Mouse (Mus musculus): Measurements from ENCODE around the gene Tas2r118. TPM values are rescaled to one million over a fixed set of nuclear protein-coding genes. Genes with fewer than 3 reads are reported as not detected.

Gene Tas2r118
- not detected in 2 replicates for polyA plus RNA-seq (2015; fragmentation: Nextera tagmentation; extraction: Ambion mirVana)

GRCm38 (mm10) chr6:23969960-23970359, at the start of gene Tas2r118:
Gene Tas2r118, minus strand, starts transcription at chr6:23970060.
- Histone ChIP-seq H3K9ac (ENCODE audit: low read depth, low read length) (no peak within 1 kb of the TSS), H3K4me1 (replicated peaks; ENCODE audit: insufficient read depth, low read length) (no peaks in the 10 kb centered on the region), H3K27ac (no peak within 1 kb of the TSS), H3K4me2 (ENCODE audit: low read length) (no peak within 1 kb of the TSS), H3K9me3 (replicated peaks; ENCODE audit: low read length) (no peaks in the 10 kb centered on the region), H3K27me3 (ENCODE audit: insufficient read depth, low read length) (no peaks in the 10 kb centered on the region), H3K36me3 (ENCODE audit: insufficient read depth, low read length) (no peaks in the 10 kb centered on the region), H3K4me3 (replicated peaks; ENCODE audit: low read depth, low read length) (no peak within 1 kb of the TSS)
- no peak for DNase-seq (ENCODE audit: low spot score)
- 95% methylated on average over 5 of the region's 5 CpGs for WGBS
- ATAC-seq (replicated peaks; ENCODE audit: low FRiP score, low read depth), result no peak
- no peak for TF ChIP-seq CTCF (IDR thresholded peaks at IDR 0.05; ENCODE audit: low read depth)

- 85% methylated on average over 5 of the region's 5 CpGs for WGBS
- DNase-seq (ENCODE audit: low spot score) (no peak), ATAC-seq (replicated peaks; ENCODE audit: low FRiP score, low read depth) (no peak)
- Histone ChIP-seq H3K9me3 (replicated peaks; ENCODE audit: low read length) (no peaks in the 10 kb centered on the region), H3K4me3 (replicated peaks; ENCODE audit: low read depth, low read length) (no peak overlapping the region), H3K4me2 (ENCODE audit: low read length) (no peak overlapping the region), H3K36me3 (ENCODE audit: insufficient read depth, low read length) (no peaks in the 10 kb centered on the region), H3K9ac (ENCODE audit: low read depth, low read length) (no peak overlapping the region), H3K27me3 (ENCODE audit: insufficient read depth, low read length) (no peaks in the 10 kb centered on the region), H3K27ac (no peak overlapping the region), H3K4me1 (replicated peaks; ENCODE audit: insufficient read depth, low read length) (no peaks in the 10 kb centered on the region)
- TF ChIP-seq CTCF (IDR thresholded peaks at IDR 0.05; ENCODE audit: low read depth), result no peak
Measured at GRCm38 (mm10) chr6:24018320-24018719, 48.5 kb upstream of the Tas2r118 start.

GRCm38 (mm10) chr6:23993276-23993675, 23.4 kb upstream of the Tas2r118 start:
- 77% methylated on average over 2 of the region's 2 CpGs for WGBS
- Histone ChIP-seq H3K27me3 (ENCODE audit: insufficient read depth, low read length) (no peaks in the 10 kb centered on the region), H3K4me2 (ENCODE audit: low read length) (no peak overlapping the region), H3K4me3 (replicated peaks; ENCODE audit: low read depth, low read length) (no peak overlapping the region), H3K27ac (no peak overlapping the region), H3K9ac (ENCODE audit: low read depth, low read length) (no peak overlapping the region), H3K4me1 (replicated peaks; ENCODE audit: insufficient read depth, low read length) (no peaks in the 10 kb centered on the region), H3K9me3 (replicated peaks; ENCODE audit: low read length) (no peaks in the 10 kb centered on the region), H3K36me3 (ENCODE audit: insufficient read depth, low read length) (no peaks in the 10 kb centered on the region)
- no peak for DNase-seq (ENCODE audit: low spot score)
- TF ChIP-seq CTCF (IDR thresholded peaks at IDR 0.05; ENCODE audit: low read depth), result no peak
- ATAC-seq (replicated peaks; ENCODE audit: low FRiP score, low read depth), result no peak

- Histone ChIP-seq H3K4me2 (ENCODE audit: low read length) (no peak overlapping the region), H3K4me1 (replicated peaks; ENCODE audit: insufficient read depth, low read length) (no peaks in the 10 kb centered on the region), H3K27me3 (ENCODE audit: insufficient read depth, low read length) (no peaks in the 10 kb centered on the region), H3K4me3 (replicated peaks; ENCODE audit: low read depth, low read length) (no peak overlapping the region), H3K9ac (ENCODE audit: low read depth, low read length) (no peak overlapping the region), H3K36me3 (ENCODE audit: insufficient read depth, low read length) (no peaks in the 10 kb centered on the region), H3K9me3 (replicated peaks; ENCODE audit: low read length) (no peaks in the 10 kb centered on the region), H3K27ac (no peak overlapping the region)
- 79% methylated on average over 3 of the region's 3 CpGs for WGBS
- ATAC-seq (replicated peaks; ENCODE audit: low FRiP score, low read depth), result no peak
- DNase-seq (ENCODE audit: low spot score), result no peak
- no peak for TF ChIP-seq CTCF (IDR thresholded peaks at IDR 0.05; ENCODE audit: low read depth)
Measured at GRCm38 (mm10) chr6:23990687-23991387, 21.0 kb upstream of the Tas2r118 start.

GRCm38 (mm10) chr6:23986293-23986692, 16.4 kb upstream of the Tas2r118 start:
- ATAC-seq (replicated peaks; ENCODE audit: low FRiP score, low read depth) (no peak), DNase-seq (ENCODE audit: low spot score) (no peak)
- H3K36me3 ChIP-seq (ENCODE audit: insufficient read depth, low read length), result no peaks in the 10 kb centered on the region
- WGBS, result 97% methylated on average over 1 of the region's 1 CpGs
- no peak overlapping the region for H3K4me2 ChIP-seq (ENCODE audit: low read length)
- no peaks in the 10 kb centered on the region for H3K4me1 ChIP-seq (replicated peaks; ENCODE audit: insufficient read depth, low read length)
- no peak overlapping the region for H3K9ac ChIP-seq (ENCODE audit: low read depth, low read length)
- TF ChIP-seq CTCF (IDR thresholded peaks at IDR 0.05; ENCODE audit: low read depth), result no peak
- H3K27me3 ChIP-seq (ENCODE audit: insufficient read depth, low read length), result no peaks in the 10 kb centered on the region
- H3K4me3 ChIP-seq (replicated peaks; ENCODE audit: low read depth, low read length), result no peak overlapping the region
- no peaks in the 10 kb centered on the region for H3K9me3 ChIP-seq (replicated peaks; ENCODE audit: low read length)
- H3K27ac ChIP-seq, result no peak overlapping the region

- no peak overlapping the region for H3K4me2 ChIP-seq (ENCODE audit: low read length)
Measured at GRCm38 (mm10) chr6:23966980-23967379, 2.9 kb downstream of the Tas2r118 start.

GRCm38 (mm10) chr6:23965925-23966324, 3.9 kb downstream of the Tas2r118 start:
- no peak for DNase-seq (ENCODE audit: low spot score)

More at GRCm38 (mm10) chr6:23966980-23967379, 2.9 kb downstream of the Tas2r118 start:
- Histone ChIP-seq H3K9ac (ENCODE audit: low read depth, low read length) (no peak overlapping the region), H3K9me3 (replicated peaks; ENCODE audit: low read length) (no peaks in the 10 kb centered on the region), H3K27ac (no peak overlapping the region), H3K4me1 (replicated peaks; ENCODE audit: insufficient read depth, low read length) (no peaks in the 10 kb centered on the region), H3K36me3 (ENCODE audit: insufficient read depth, low read length) (no peaks in the 10 kb centered on the region), H3K4me3 (replicated peaks; ENCODE audit: low read depth, low read length) (no peak overlapping the region), H3K27me3 (ENCODE audit: insufficient read depth, low read length) (no peaks in the 10 kb centered on the region)
- 71% methylated on average over 2 of the region's 2 CpGs for WGBS
- ATAC-seq (replicated peaks; ENCODE audit: low FRiP score, low read depth) (no peak), DNase-seq (ENCODE audit: low spot score) (no peak)
- TF ChIP-seq CTCF (IDR thresholded peaks at IDR 0.05; ENCODE audit: low read depth), result no peak

More at GRCm38 (mm10) chr6:23965925-23966324, 3.9 kb downstream of the Tas2r118 start:
- Histone ChIP-seq H3K4me2 (ENCODE audit: low read length) (no peak overlapping the region), H3K9me3 (replicated peaks; ENCODE audit: low read length) (no peaks in the 10 kb centered on the region), H3K4me1 (replicated peaks; ENCODE audit: insufficient read depth, low read length) (no peaks in the 10 kb centered on the region), H3K9ac (ENCODE audit: low read depth, low read length) (no peak overlapping the region), H3K4me3 (replicated peaks; ENCODE audit: low read depth, low read length) (no peak overlapping the region), H3K27me3 (ENCODE audit: insufficient read depth, low read length) (no peaks in the 10 kb centered on the region), H3K36me3 (ENCODE audit: insufficient read depth, low read length) (no peaks in the 10 kb centered on the region), H3K27ac (no peak overlapping the region)
- ATAC-seq (replicated peaks; ENCODE audit: low FRiP score, low read depth), result no peak
- TF ChIP-seq CTCF (IDR thresholded peaks at IDR 0.05; ENCODE audit: low read depth), result no peak
- 79% methylated on average over 3 of the region's 3 CpGs for WGBS
